ENCODE assay signal across 11 mouse cellular contexts in the genomic region with DNA sequence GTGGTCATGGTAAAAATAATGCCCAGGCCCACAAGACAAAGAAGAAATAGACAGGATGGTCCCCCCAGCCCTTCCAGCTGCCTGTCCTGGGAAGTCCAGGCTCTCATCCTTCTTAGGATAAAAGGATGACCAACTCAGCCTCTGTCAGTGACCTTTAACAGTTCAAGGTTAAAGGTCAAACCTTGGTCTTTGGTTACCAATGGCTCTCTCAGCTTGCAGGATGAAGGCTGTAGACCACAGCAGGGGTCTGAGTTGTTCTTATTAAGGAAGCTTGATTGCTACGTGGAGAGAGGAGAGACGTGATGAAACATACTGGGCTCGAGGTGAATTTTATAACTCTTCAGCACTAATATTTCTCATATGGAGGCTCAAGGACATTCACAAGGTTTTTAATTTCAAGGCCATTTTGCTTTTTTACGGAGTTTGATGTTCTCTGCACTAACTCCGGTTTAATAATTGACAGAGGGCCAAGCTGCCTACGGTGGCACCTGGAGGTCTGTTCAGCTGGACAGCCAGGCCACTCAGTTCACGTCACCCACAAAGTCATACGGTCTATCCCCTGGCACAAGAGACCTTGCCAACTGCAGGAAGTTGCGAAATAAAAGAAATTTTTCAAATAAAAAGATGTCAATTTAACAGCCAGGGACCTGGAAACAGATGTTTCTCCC. TPM values are rescaled to one million over a fixed set of nuclear protein-coding genes. Genes with fewer than 3 reads are reported as not detected.
DNase-seq lines count a peak whose midpoint lies in the region; ATAC-seq lines count a peak whose summit lies in the region.
"Had no signal": no experiment of that assay in that cellular context is flagged by ENCODE, and none has a peak within 500 bp of the region (broad histone marks: within the 10 kb centered on the region; RNA-seq: fewer than 3 reads in every experiment).

No protein-coding gene starts in this region.

- H3K36me3 ChIP-seq in heart, embryonic 10.5 days, result no peaks in the 10 kb centered on the region
- no peaks in the 10 kb centered on the region for H3K36me3 ChIP-seq in limb, embryonic 12.5 days

- 0 out of 2 replicates have a peak overlapping the region, but pooled peaks have one; percentile 25 for H3K27ac ChIP-seq in heart, embryonic 10.5 days
- peak overlapping the region; percentile 53; the same call in 1 of the 2 replicates for H3K27ac ChIP-seq in limb, embryonic 12.5 days

- no peak overlapping the region for H3K9ac ChIP-seq in limb, embryonic 12.5 days (replicated peaks)

- WGBS in heart, embryonic 10.5 days, result 75% methylated on average over 9 of the region's 9 CpGs
- 12% methylated on average over 9 of the region's 9 CpGs for WGBS in limb, embryonic 12.5 days

- H3K9me3 ChIP-seq in heart, embryonic 10.5 days, result no peaks in the 10 kb centered on the region
- no peaks in the 10 kb centered on the region for H3K9me3 ChIP-seq in limb, embryonic 12.5 days

- H3K4me3 ChIP-seq in heart, embryonic 10.5 days, result no peak overlapping the region
- H3K4me3 ChIP-seq in limb, embryonic 12.5 days (replicated peaks), result no peak overlapping the region

- no peak for DNase-seq in heart, embryonic 10.5 days (ENCODE audit: low spot score)
- DNase-seq in heart, adult 18-20 months, result no peak
- peak; percentile 12 for DNase-seq in adrenal gland, postnatal 25 days
- DNase-seq in kidney, adult 8-10 months, result peak; percentile 32 to 60
- DNase-seq in cerebellum, adult 9-11 months, result no peak
- no peak for DNase-seq in B cell, adult 2 months
- DNase-seq: cerebellum, adult 8-10 months; lung, postnatal 14 days; thymus, adult 2 months had no signal

- peaks cover 5% of the 10 kb centered on the region for H3K27me3 ChIP-seq in heart, embryonic 10.5 days (ENCODE audit: insufficient read depth, poor library complexity, severe bottlenecking)
- H3K27me3 ChIP-seq in limb, embryonic 12.5 days, result peaks cover 94% of the 10 kb centered on the region

- H3K4me1 ChIP-seq in heart, embryonic 10.5 days, result peaks cover 25% of the 10 kb centered on the region
- peaks cover 47% of the 10 kb centered on the region for H3K4me1 ChIP-seq in limb, embryonic 12.5 days (replicated peaks)

- 0 out of 2 replicates have a peak overlapping the region, but pooled peaks have one; percentile 15 for H3K4me2 ChIP-seq in limb, embryonic 12.5 days

- peak; percentile 12; the same call in 1 of the 2 replicates for ATAC-seq in limb, embryonic 12.5 days (ENCODE audit: insufficient number of reproducible peaks, insufficient read depth, low FRiP score, low TSS enrichment, low read depth)
- ATAC-seq in erythroblast, adult 5-6 weeks (replicated peaks; ENCODE audit: low FRiP score, poor library complexity, severe bottlenecking), result no peak

RNA-seq across cellular contexts. Expression of gene Pkdcc, which starts 36.5 kb away (rescaled TPM):
- 13.8 and 27.4 TPM in 2 replicates for polyA plus RNA-seq in heart, embryonic 10.5 days (2016; fragmentation: Nextera tagmentation; extraction: Ambion mirVana)
- total RNA-seq in heart, adult 18-20 months (2021), result 10 to 100 TPM; 43.1 to 57.1 TPM
- 137 and 154 TPM in 2 replicates for total RNA-seq in adrenal gland, postnatal 25 days (2021)
- 11.0 and 11.4 TPM in 2 replicates for polyA plus RNA-seq in limb, embryonic 12.5 days (2016; fragmentation: Nextera tagmentation; extraction: Ambion mirVana)
- 1.5 TPM in 1 of 2 replicates, not detected in the other for total RNA-seq in erythroblast, adult 5-6 weeks (2015; ENCODE audit: low replicate concordance)
- total RNA-seq in erythroblast, adult 5-6 weeks (2017; ENCODE audit: low replicate concordance), result not detected in 2 replicates

Comparison
In these comparisons a context has a peak if more than half of its experiments do, and no peak if none do; other contexts are left out.
1. DNase-seq: peak in adrenal gland, postnatal 25 days (single experiment) and kidney, adult 8-10 months (2 of 2); none in heart, embryonic 10.5 days (single experiment), heart, adult 18-20 months (0 of 2), cerebellum, adult 9-11 months (single experiment) and B cell, adult 2 months (0 of 2).
2. RNA of gene Pkdcc, which starts 36.5 kb away (total RNA-seq): 137 to 154 TPM in adrenal gland, postnatal 25 days and 43.1 to 57.1 TPM in heart, adult 18-20 months; 1.5 TPM in erythroblast, adult 5-6 weeks; every median in the first group is over 10 times any median in the second.